Mouse (Mus musculus): ENCODE measurements at regions not wholly inside any gene's neighbourhood (a gene's known extent, or its start where the extent isn't known, plus 50 kb on each side); places are given as distances from the start of the nearest gene placed in this dataset.

DNA sequence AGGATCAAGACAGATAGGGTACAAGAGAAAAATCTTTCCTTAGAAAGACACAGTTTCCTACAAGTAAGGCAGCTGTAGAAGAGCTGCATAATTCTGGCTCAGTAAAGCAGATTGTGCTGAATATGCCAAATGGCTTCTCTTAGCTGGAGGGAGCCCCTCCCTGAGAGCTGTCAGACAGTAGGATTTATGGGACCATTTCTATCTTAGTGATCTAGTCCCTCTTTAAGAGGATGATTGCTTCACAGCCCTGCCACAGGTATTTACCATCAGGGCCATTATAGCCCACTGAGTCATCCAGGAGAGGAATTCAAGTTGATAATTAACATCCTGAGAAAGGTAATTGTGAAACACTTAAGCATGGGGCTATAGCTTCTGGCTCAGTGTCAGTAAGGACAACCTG, 101.5 kb upstream of the Cypt1 start:
- DNase-seq (ENCODE audit: low read depth, low spot score): no peak

DNA sequence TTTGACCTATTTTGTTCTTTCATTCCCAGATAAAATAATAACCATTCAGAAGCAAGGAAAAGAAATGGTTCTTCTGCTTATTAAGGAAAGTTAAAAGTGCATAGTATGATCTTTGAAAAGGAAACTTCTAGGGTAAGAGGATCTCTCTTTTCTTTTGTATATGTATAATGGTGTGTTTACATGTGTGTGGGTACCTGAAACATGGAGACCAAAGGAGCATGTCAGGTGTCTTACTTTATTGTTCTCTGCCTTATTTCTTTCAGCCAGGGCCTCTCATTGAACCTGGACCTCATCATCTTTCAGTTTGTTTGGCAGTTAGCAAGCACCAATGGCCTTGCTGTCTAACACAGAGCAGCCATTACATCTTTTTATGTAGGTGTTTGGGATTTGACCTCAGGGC, 101.0 kb upstream of the Cypt1 start:
- no peak for DNase-seq (ENCODE audit: low read depth, low spot score)

DNA sequence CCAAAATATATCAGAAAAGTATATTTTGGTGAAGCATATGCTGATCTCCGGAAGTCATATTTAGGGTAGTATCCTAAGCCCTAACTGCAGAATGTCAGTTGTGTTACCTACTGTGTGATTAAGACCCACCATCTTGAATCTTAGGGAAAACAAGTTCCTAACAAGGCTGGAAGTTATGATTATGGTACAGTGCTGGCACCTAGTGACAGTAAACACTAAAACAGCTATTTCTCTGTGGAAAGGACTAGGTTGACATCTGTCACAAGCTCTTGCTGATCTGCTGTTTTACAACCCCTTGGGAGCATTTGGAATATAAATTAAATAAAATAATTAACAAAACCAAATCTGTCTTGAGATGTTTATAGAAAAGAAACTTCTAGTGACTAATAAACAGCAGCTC, 84.6 kb upstream of the Cypt1 start:
- DNase-seq (ENCODE audit: low read depth, low spot score): peak; percentile 16

DNA sequence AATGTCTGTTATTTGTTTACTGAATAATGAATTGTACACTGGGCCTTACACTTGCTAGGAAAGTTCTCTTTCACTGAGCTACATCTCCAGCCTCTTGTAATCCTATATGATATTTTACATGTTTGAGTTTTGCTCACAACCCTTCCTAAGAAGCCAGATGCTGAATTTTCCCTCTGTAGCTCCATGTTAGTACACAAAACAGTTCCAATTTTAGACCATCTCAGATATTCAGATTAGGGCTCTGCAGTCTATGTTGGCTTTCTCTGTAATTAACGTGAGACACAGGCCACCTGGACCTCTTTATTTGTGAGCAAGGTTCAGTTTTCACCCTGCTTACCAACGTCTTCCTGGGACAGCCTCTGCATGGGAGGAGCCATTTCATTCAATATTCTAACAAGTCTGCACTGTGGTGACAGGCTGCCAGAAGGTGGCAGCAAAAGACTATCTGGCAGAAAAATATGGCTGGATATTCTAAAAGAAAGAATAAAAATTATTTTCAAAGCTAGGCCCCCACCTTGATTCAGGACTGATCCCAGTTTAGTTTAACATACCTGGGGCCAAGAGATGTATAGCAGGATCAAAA, 72.1 kb upstream of the Cypt1 start:
- DNase-seq (ENCODE audit: low read depth, low spot score): peak; percentile 80

Measured in 3T3-L1 (cell line).